Comparison of ENCODE assay signal across 27 mouse cellular contexts in the genomic region with DNA sequence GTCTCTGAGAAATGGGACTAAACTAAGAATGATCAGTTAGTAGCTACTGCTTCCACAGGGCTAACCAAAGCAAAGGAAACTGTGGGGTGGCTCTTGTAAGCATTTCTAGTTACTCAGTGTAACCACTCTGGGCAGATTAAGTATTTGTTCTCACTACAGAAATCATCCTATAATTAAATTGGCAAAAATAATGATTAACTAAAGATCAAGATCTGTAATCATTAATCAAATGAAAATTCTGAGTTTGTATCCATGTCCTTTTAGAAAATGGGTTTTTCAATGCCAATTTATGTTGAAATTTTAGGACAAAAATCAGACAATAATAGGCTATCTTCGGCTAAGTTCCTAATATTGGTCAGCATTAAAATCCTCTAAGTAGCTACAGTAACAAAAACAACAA. TPM values are rescaled to one million over a fixed set of nuclear protein-coding genes. Genes with fewer than 3 reads are reported as not detected.
DNase-seq lines count a peak whose midpoint lies in the region; ATAC-seq and TF ChIP-seq lines count a peak whose summit lies in the region.
"Had no signal": no experiment of that assay in that cellular context is flagged by ENCODE, and none has a peak within 500 bp of the region (broad histone marks: within the 10 kb centered on the region; RNA-seq: fewer than 3 reads in every experiment).

No protein-coding gene starts in this region.

- no peak overlapping the region for H3K27ac ChIP-seq in hindbrain, embryonic 15.5 days (replicated peaks)
- H3K27ac ChIP-seq in hindbrain, embryonic 12.5 days = no peak overlapping the region
- no peak overlapping the region for H3K27ac ChIP-seq in hindbrain, postnatal 0 days
- H3K27ac ChIP-seq in hindbrain, embryonic 13.5 days = no peak overlapping the region
- H3K27ac ChIP-seq in midbrain, embryonic 15.5 days = no peak overlapping the region
- H3K27ac ChIP-seq in midbrain, embryonic 11.5 days (ENCODE audit: low read depth, low read length) = no peak overlapping the region
- H3K27ac ChIP-seq in neural tube, embryonic 13.5 days (replicated peaks) = no peak overlapping the region
- H3K27ac ChIP-seq in neural tube, embryonic 15.5 days (replicated peaks) = no peak overlapping the region
- H3K27ac ChIP-seq: embryonic facial prominence, embryonic 13.5 days; embryonic facial prominence, embryonic 15.5 days; forebrain, embryonic 10.5 days; forebrain, embryonic 12.5 days had no signal

- TF ChIP-seq CTCF in hindbrain, postnatal 0 days (IDR thresholded peaks at IDR 0.05; ENCODE audit: low read depth) = no peak

- no peak overlapping the region for H3K9ac ChIP-seq in hindbrain, embryonic 15.5 days
- no peak overlapping the region for H3K9ac ChIP-seq in hindbrain, embryonic 12.5 days
- no peak overlapping the region for H3K9ac ChIP-seq in hindbrain, postnatal 0 days (replicated peaks; ENCODE audit: low read length)
- H3K9ac ChIP-seq in hindbrain, embryonic 13.5 days = no peak overlapping the region
- no peak overlapping the region for H3K9ac ChIP-seq in midbrain, embryonic 15.5 days
- H3K9ac ChIP-seq in midbrain, embryonic 11.5 days (ENCODE audit: low read length) = no peak overlapping the region
- no peak overlapping the region for H3K9ac ChIP-seq in neural tube, embryonic 13.5 days
- no peak overlapping the region for H3K9ac ChIP-seq in neural tube, embryonic 15.5 days (replicated peaks)
- H3K9ac ChIP-seq: embryonic facial prominence, embryonic 13.5 days; embryonic facial prominence, embryonic 15.5 days; forebrain, embryonic 12.5 days had no signal

- WGBS in hindbrain, embryonic 15.5 days = 94% methylated on average over 1 of the region's 1 CpGs
- WGBS in hindbrain, embryonic 12.5 days = 84% methylated on average over 1 of the region's 1 CpGs
- WGBS in hindbrain, postnatal 0 days = 90% methylated on average over 1 of the region's 1 CpGs
- 78% methylated on average over 1 of the region's 1 CpGs for WGBS in hindbrain, embryonic 13.5 days
- WGBS in midbrain, embryonic 15.5 days = 94% methylated on average over 1 of the region's 1 CpGs
- 91% methylated on average over 1 of the region's 1 CpGs for WGBS in midbrain, embryonic 11.5 days
- 90% methylated on average over 1 of the region's 1 CpGs for WGBS in neural tube, embryonic 13.5 days
- WGBS in neural tube, embryonic 15.5 days = 81% methylated on average over 1 of the region's 1 CpGs

- H3K27me3 ChIP-seq in hindbrain, embryonic 15.5 days = peaks cover 6% of the 10 kb centered on the region; the same call in 1 of the 2 replicates
- H3K27me3 ChIP-seq in hindbrain, embryonic 12.5 days = peaks cover 28% of the 10 kb centered on the region
- no peaks in the 10 kb centered on the region for H3K27me3 ChIP-seq in hindbrain, postnatal 0 days (ENCODE audit: insufficient read depth, low read length)
- H3K27me3 ChIP-seq in hindbrain, embryonic 13.5 days = peaks cover 27% of the 10 kb centered on the region
- H3K27me3 ChIP-seq in midbrain, embryonic 15.5 days (replicated peaks) = peaks cover 6% of the 10 kb centered on the region
- peaks cover 26% of the 10 kb centered on the region for H3K27me3 ChIP-seq in midbrain, embryonic 11.5 days (ENCODE audit: control insufficient read depth, insufficient read depth, low read length)
- peaks cover 41% of the 10 kb centered on the region for H3K27me3 ChIP-seq in neural tube, embryonic 13.5 days
- peaks cover 4% of the 10 kb centered on the region for H3K27me3 ChIP-seq in neural tube, embryonic 15.5 days (replicated peaks)

- DNase-seq in hindbrain, postnatal 0 days (ENCODE audit: low spot score) = no peak
- no peak for DNase-seq in midbrain, embryonic 11.5 days (ENCODE audit: low spot score, missing footprints)
- DNase-seq: adrenal gland, adult 2 months; adrenal gland, postnatal 10 days; adrenal gland, postnatal 25 days; cerebellum, adult 11 months; cerebellum, adult 18-20 months; cerebellum, adult 8-10 months; cerebellum, adult 9-11 months; cerebellum, postnatal 14 days; cerebellum, postnatal 36 days; embryo, embryonic 11 days had no signal

- H3K36me3 ChIP-seq in hindbrain, embryonic 15.5 days = no peaks in the 10 kb centered on the region
- no peaks in the 10 kb centered on the region for H3K36me3 ChIP-seq in hindbrain, embryonic 12.5 days
- no peaks in the 10 kb centered on the region for H3K36me3 ChIP-seq in hindbrain, postnatal 0 days (ENCODE audit: insufficient read depth, low read length)
- no peaks in the 10 kb centered on the region for H3K36me3 ChIP-seq in hindbrain, embryonic 13.5 days
- no peaks in the 10 kb centered on the region for H3K36me3 ChIP-seq in midbrain, embryonic 15.5 days (replicated peaks)
- no peaks in the 10 kb centered on the region for H3K36me3 ChIP-seq in midbrain, embryonic 11.5 days (ENCODE audit: control insufficient read depth, insufficient read depth, low read length)
- H3K36me3 ChIP-seq in neural tube, embryonic 13.5 days = no peaks in the 10 kb centered on the region
- no peaks in the 10 kb centered on the region for H3K36me3 ChIP-seq in neural tube, embryonic 15.5 days
- H3K36me3 ChIP-seq: embryonic facial prominence, embryonic 13.5 days; embryonic facial prominence, embryonic 15.5 days; forebrain, embryonic 10.5 days; forebrain, embryonic 12.5 days had no signal

- no peak overlapping the region for H3K4me3 ChIP-seq in hindbrain, embryonic 15.5 days
- no peak overlapping the region for H3K4me3 ChIP-seq in hindbrain, embryonic 12.5 days
- H3K4me3 ChIP-seq in hindbrain, postnatal 0 days (ENCODE audit: low read length) = no peak overlapping the region
- H3K4me3 ChIP-seq in hindbrain, embryonic 13.5 days = no peak overlapping the region
- no peak overlapping the region for H3K4me3 ChIP-seq in midbrain, embryonic 15.5 days
- no peak overlapping the region for H3K4me3 ChIP-seq in midbrain, embryonic 11.5 days (ENCODE audit: low read depth, low read length)
- H3K4me3 ChIP-seq in neural tube, embryonic 13.5 days = no peak overlapping the region
- no peak overlapping the region for H3K4me3 ChIP-seq in neural tube, embryonic 15.5 days (replicated peaks)
- H3K4me3 ChIP-seq: embryonic facial prominence, embryonic 13.5 days; embryonic facial prominence, embryonic 15.5 days; erythroblast, embryonic 14.5 days; forebrain, embryonic 10.5 days; forebrain, embryonic 12.5 days had no signal

- no peak for ATAC-seq in hindbrain, embryonic 15.5 days (ENCODE audit: low FRiP score, low read depth)
- ATAC-seq in hindbrain, embryonic 12.5 days (ENCODE audit: low FRiP score) = no peak
- ATAC-seq in hindbrain, postnatal 0 days = no peak
- ATAC-seq in hindbrain, embryonic 13.5 days (ENCODE audit: low FRiP score) = no peak
- ATAC-seq in midbrain, embryonic 15.5 days (replicated peaks) = no peak
- no peak for ATAC-seq in midbrain, embryonic 11.5 days (ENCODE audit: low FRiP score)
- ATAC-seq in neural tube, embryonic 13.5 days (ENCODE audit: low read depth) = no peak
- ATAC-seq in neural tube, embryonic 15.5 days (ENCODE audit: low FRiP score) = no peak
- ATAC-seq: forebrain, embryonic 14.5 days had no signal

- H3K4me2 ChIP-seq in hindbrain, embryonic 15.5 days = peak overlapping the region; percentile 24
- H3K4me2 ChIP-seq in hindbrain, embryonic 12.5 days (replicated peaks) = no peak overlapping the region
- H3K4me2 ChIP-seq in hindbrain, postnatal 0 days (ENCODE audit: low read depth, low read length) = peak overlapping the region; percentile 35
- no peak overlapping the region for H3K4me2 ChIP-seq in hindbrain, embryonic 13.5 days
- peak overlapping the region; percentile 19 for H3K4me2 ChIP-seq in midbrain, embryonic 15.5 days
- H3K4me2 ChIP-seq in midbrain, embryonic 11.5 days = no peak overlapping the region
- H3K4me2 ChIP-seq in neural tube, embryonic 13.5 days = 0 out of 2 replicates have a peak overlapping the region, but pooled peaks have one; percentile 3
- H3K4me2 ChIP-seq in neural tube, embryonic 15.5 days = no peak overlapping the region
- H3K4me2 ChIP-seq: embryonic facial prominence, embryonic 13.5 days; embryonic facial prominence, embryonic 15.5 days; forebrain, embryonic 12.5 days had no signal

- H3K4me1 ChIP-seq in hindbrain, embryonic 15.5 days (replicated peaks) = peaks cover 15% of the 10 kb centered on the region; the same call in 1 of the 2 replicates
- peaks cover 12% of the 10 kb centered on the region for H3K4me1 ChIP-seq in hindbrain, embryonic 12.5 days
- 0 out of 2 replicates have a peak, but pooled peaks cover 4% of the 10 kb centered on the region for H3K4me1 ChIP-seq in hindbrain, postnatal 0 days (ENCODE audit: insufficient read depth, low read length)
- peaks cover 26% of the 10 kb centered on the region for H3K4me1 ChIP-seq in hindbrain, embryonic 13.5 days (replicated peaks)
- peaks cover 20% of the 10 kb centered on the region for H3K4me1 ChIP-seq in midbrain, embryonic 15.5 days
- H3K4me1 ChIP-seq in midbrain, embryonic 11.5 days (ENCODE audit: control insufficient read depth, insufficient read depth, low read length) = peaks cover 6% of the 10 kb centered on the region
- peaks cover 23% of the 10 kb centered on the region for H3K4me1 ChIP-seq in neural tube, embryonic 13.5 days (replicated peaks)
- peaks cover 20% of the 10 kb centered on the region for H3K4me1 ChIP-seq in neural tube, embryonic 15.5 days

- H3K9me3 ChIP-seq in hindbrain, embryonic 15.5 days = no peaks in the 10 kb centered on the region
- H3K9me3 ChIP-seq in hindbrain, embryonic 12.5 days (replicated peaks) = no peaks in the 10 kb centered on the region
- H3K9me3 ChIP-seq in hindbrain, postnatal 0 days (ENCODE audit: low read length) = no peaks in the 10 kb centered on the region
- H3K9me3 ChIP-seq in hindbrain, embryonic 13.5 days = no peaks in the 10 kb centered on the region
- H3K9me3 ChIP-seq in midbrain, embryonic 15.5 days = no peaks in the 10 kb centered on the region
- no peaks in the 10 kb centered on the region for H3K9me3 ChIP-seq in midbrain, embryonic 11.5 days (ENCODE audit: control insufficient read depth, low read length)
- no peaks in the 10 kb centered on the region for H3K9me3 ChIP-seq in neural tube, embryonic 13.5 days
- no peaks in the 10 kb centered on the region for H3K9me3 ChIP-seq in neural tube, embryonic 15.5 days (replicated peaks)
- H3K9me3 ChIP-seq: embryonic facial prominence, embryonic 13.5 days; embryonic facial prominence, embryonic 15.5 days; forebrain, embryonic 10.5 days; forebrain, embryonic 12.5 days had no signal

RNA-seq across cellular contexts. Expression of a gene that starts 4.4 kb away (rescaled TPM):
- 8.4 and 9.7 TPM in 2 replicates for polyA plus RNA-seq in hindbrain, embryonic 15.5 days (2015; fragmentation: Nextera tagmentation; extraction: Ambion mirVana)
- 3.7 and 4.1 TPM in 2 replicates for polyA plus RNA-seq in hindbrain, embryonic 12.5 days (2016; fragmentation: Nextera tagmentation; extraction: Ambion mirVana)
- total RNA-seq in hindbrain, postnatal 0 days (2014; rRNA removed) = 23.9 and 26.5 TPM in 2 replicates
- 6.1 and 6.3 TPM in 2 replicates for polyA plus RNA-seq in hindbrain, postnatal 0 days (2015; fragmentation: Nextera tagmentation; extraction: Ambion mirVana)
- polyA plus RNA-seq in hindbrain, embryonic 13.5 days (2015; fragmentation: Nextera tagmentation; extraction: Ambion mirVana) = 4.6 and 6.3 TPM in 2 replicates
- polyA plus RNA-seq in midbrain, embryonic 15.5 days (2015; fragmentation: Nextera tagmentation; extraction: Ambion mirVana) = 6.0 and 7.4 TPM in 2 replicates
- polyA plus RNA-seq in midbrain, embryonic 11.5 days (2014; fragmentation: Nextera tagmentation; extraction: Ambion mirVana) = 0.63 and 0.69 TPM in 2 replicates
- 4.4 and 4.5 TPM in 2 replicates for polyA plus RNA-seq in neural tube, embryonic 13.5 days (2015; fragmentation: Nextera tagmentation; extraction: Ambion mirVana)
- 6.6 and 7.6 TPM in 2 replicates for polyA plus RNA-seq in neural tube, embryonic 15.5 days (2015; fragmentation: Nextera tagmentation; extraction: Ambion mirVana)
- total RNA-seq: common myeloid progenitor, adult 5-6 weeks; ES-E14; MEL had no signal
- polyA plus RNA-seq: erythroblast, embryonic 14.5 days had no signal

Comparison
In these comparisons a context has a peak if more than half of its experiments do, and no peak if none do; other contexts are left out.
1. H3K4me2 ChIP-seq: peak in hindbrain, embryonic 15.5 days (single experiment), hindbrain, postnatal 0 days (single experiment), midbrain, embryonic 15.5 days (single experiment) and neural tube, embryonic 13.5 days (single experiment); none in hindbrain, embryonic 12.5 days (single experiment), hindbrain, embryonic 13.5 days (single experiment), midbrain, embryonic 11.5 days (single experiment) and neural tube, embryonic 15.5 days (single experiment).